ENCODE assay signal across 13 mouse cellular contexts in the genomic region with DNA sequence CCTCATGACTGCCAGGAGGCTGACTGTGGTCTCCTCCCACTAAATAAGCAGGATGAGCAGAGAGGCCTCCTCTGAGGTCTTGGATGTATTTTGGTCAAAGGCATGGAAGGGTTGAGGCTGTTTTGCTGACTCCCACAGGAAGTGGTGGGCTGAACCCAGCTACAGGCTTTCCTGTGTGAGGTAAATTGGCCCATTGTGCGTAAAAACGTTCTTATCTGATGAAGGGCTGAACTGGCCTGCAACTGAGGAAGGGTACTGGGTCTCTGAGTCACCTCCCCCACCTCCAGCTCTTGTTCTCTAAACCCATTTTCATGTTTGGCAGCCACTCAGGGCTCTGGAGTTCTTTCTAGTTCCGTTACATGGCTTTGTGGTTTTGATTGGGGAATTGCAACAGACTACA.
DNase-seq lines count a peak whose midpoint lies in the region; ATAC-seq and TF ChIP-seq lines count a peak whose summit lies in the region.
"Had no signal": no experiment of that assay in that cellular context is flagged by ENCODE, and none has a peak within 500 bp of the region (broad histone marks: within the 10 kb centered on the region; RNA-seq: fewer than 3 reads in every experiment).

No protein-coding gene starts in this region.

- no peak overlapping the region for H3K9ac ChIP-seq in heart, embryonic 15.5 days
- H3K9ac ChIP-seq: embryonic facial prominence, embryonic 13.5 days; hindbrain, embryonic 14.5 days; limb, embryonic 12.5 days; midbrain, embryonic 12.5 days had no signal

- H3K4me2 ChIP-seq in heart, embryonic 15.5 days = no peak overlapping the region
- H3K4me2 ChIP-seq: embryonic facial prominence, embryonic 13.5 days; hindbrain, embryonic 14.5 days; limb, embryonic 12.5 days; midbrain, embryonic 12.5 days had no signal

- DNase-seq in heart, postnatal 25 days (ENCODE audit: low spot score) = no peak
- DNase-seq in CD4-positive helper T cell, adult 2 months (ENCODE audit: low read depth, low spot score) = peak; percentile 91
- peak; percentile 24 for DNase-seq in heart, postnatal 4 days
- DNase-seq in natural killer cell, adult 2 months (ENCODE audit: low spot score in 2 of 2) = peak; percentile 73 to 82
- no peak for DNase-seq in cerebellum, adult 2 months
- DNase-seq in layer of hippocampus, postnatal 25 days (ENCODE audit: extremely low spot score in 1 of 2, low spot score in 1 of 2) = no peak
- DNase-seq in frontal cortex, postnatal 10 days (ENCODE audit: low spot score in 2 of 2) = no peak
- DNase-seq: gastrocnemius, adult 2 months had no signal

- no peak for ATAC-seq in heart, embryonic 15.5 days (replicated peaks; ENCODE audit: insufficient number of reproducible peaks, insufficient read depth, low FRiP score, low read depth)

- H3K4me1 ChIP-seq in heart, embryonic 15.5 days (replicated peaks) = peaks cover 10% of the 10 kb centered on the region
- no peaks in the 10 kb centered on the region for H3K4me1 ChIP-seq in cerebellum, adult 2 months (ENCODE audit: control insufficient read depth, insufficient read depth, low read length)
- H3K4me1 ChIP-seq: midbrain, embryonic 12.5 days had no signal

- H3K36me3 ChIP-seq in heart, embryonic 15.5 days = no peaks in the 10 kb centered on the region
- H3K36me3 ChIP-seq: embryonic facial prominence, embryonic 13.5 days; limb, embryonic 12.5 days; midbrain, embryonic 12.5 days had no signal

- H3K9me3 ChIP-seq in heart, embryonic 15.5 days (replicated peaks) = no peaks in the 10 kb centered on the region
- H3K9me3 ChIP-seq: embryonic facial prominence, embryonic 13.5 days; limb, embryonic 12.5 days; midbrain, embryonic 12.5 days had no signal

- TF ChIP-seq CTCF in cerebellum, adult 2 months (IDR thresholded peaks at IDR 0.05; ENCODE audit: borderline replicate concordance, insufficient read depth, low read depth, low read length) = no peak

- TF ChIP-seq POLR2A in cerebellum, adult 2 months (IDR thresholded peaks at IDR 0.05; ENCODE audit: borderline replicate concordance, insufficient read depth, low read length) = no peak

- no peaks in the 10 kb centered on the region for H3K27me3 ChIP-seq in heart, embryonic 15.5 days
- no peaks in the 10 kb centered on the region for H3K27me3 ChIP-seq in cerebellum, adult 2 months (ENCODE audit: control insufficient read depth, insufficient read depth, low read length)
- H3K27me3 ChIP-seq: embryonic facial prominence, embryonic 13.5 days; limb, embryonic 12.5 days; midbrain, embryonic 12.5 days had no signal

- WGBS in heart, embryonic 15.5 days = 42% methylated on average over 3 of the region's 3 CpGs
- 84% methylated on average over 3 of the region's 3 CpGs for WGBS in cerebellum, adult 2 months

- intact Hi-C loops in heart, postnatal 25 days (cut with DNase I) = no loop called here

- H3K4me3 ChIP-seq in heart, embryonic 15.5 days = no peak overlapping the region
- no peak overlapping the region for H3K4me3 ChIP-seq in cerebellum, adult 2 months (replicated peaks; ENCODE audit: insufficient read depth, low read depth, low read length)
- H3K4me3 ChIP-seq: embryonic facial prominence, embryonic 13.5 days; gastrocnemius, adult 2 months; limb, embryonic 12.5 days; midbrain, embryonic 12.5 days had no signal

- 0 out of 2 replicates have a peak overlapping the region, but pooled peaks have one; percentile 36 for H3K27ac ChIP-seq in heart, embryonic 15.5 days
- H3K27ac ChIP-seq in cerebellum, adult 2 months (ENCODE audit: insufficient read depth, low read length) = no peak overlapping the region
- H3K27ac ChIP-seq: embryonic facial prominence, embryonic 13.5 days; hindbrain, embryonic 14.5 days; limb, embryonic 12.5 days; midbrain, embryonic 12.5 days had no signal

Comparison
In these comparisons a context has a peak if more than half of its experiments do, and no peak if none do; other contexts are left out.
1. DNase-seq: peak in CD4-positive helper T cell, adult 2 months (single experiment), heart, postnatal 4 days (single experiment) and natural killer cell, adult 2 months (2 of 2); none in heart, postnatal 25 days (single experiment), cerebellum, adult 2 months (0 of 2), layer of hippocampus, postnatal 25 days (0 of 2) and frontal cortex, postnatal 10 days (0 of 2).